Mouse (Mus musculus) hindbrain, embryonic 16.5 days (tissue): Measurements from ENCODE around the gene Scgb1a1. TPM values are rescaled to one million over a fixed set of nuclear protein-coding genes. Genes with fewer than 3 reads are reported as not detected.

ENCODE experiments used
- polyA plus RNA-seq: library from polyadenylated mRNA; unstranded; fragments of >200 nt; fragmentation: Nextera tagmentation; extraction: Ambion mirVana; gene quantifications from 2 replicates; pipeline ENCODE4 v1.2.1, GENCODE M21; 2015

Gene Scgb1a1
- polyA plus RNA-seq, 1 experiment from 2014 or later, result not detected

Other genes starting within 250 kb of the Scgb1a1 start
- gene Gng3, start 248.8 kb downstream of the Scgb1a1 start, polyA plus RNA-seq, result 477 and 526 TPM in 2 replicates
- 0.94 and 1.2 TPM in 2 replicates for gene Lrrn4cl, start 237.2 kb downstream of the Scgb1a1 start, polyA plus RNA-seq
- 147 and 151 TPM in 2 replicates for gene Ubxn1, start 216.5 kb downstream of the Scgb1a1 start, polyA plus RNA-seq
- gene Uqcc3, start 207.0 kb downstream of the Scgb1a1 start, polyA plus RNA-seq, result 58.5 and 61.5 TPM in 2 replicates
- 27.5 and 35.0 TPM in 2 replicates for gene Lbhd1, start 204.2 kb downstream of the Scgb1a1 start, polyA plus RNA-seq
- gene Gm49403, start 204.0 kb downstream of the Scgb1a1 start, polyA plus RNA-seq, result not detected in 2 replicates
- gene 1810009A15Rik, start 199.1 kb downstream of the Scgb1a1 start, polyA plus RNA-seq, result 44.3 and 46.5 TPM in 2 replicates
- not detected in 2 replicates for gene Gm49416, start 199.0 kb downstream of the Scgb1a1 start, polyA plus RNA-seq
- gene Ints5, start 195.0 kb downstream of the Scgb1a1 start, polyA plus RNA-seq, result 31.1 and 35.2 TPM in 2 replicates
- gene Ganab, start 189.9 kb downstream of the Scgb1a1 start, polyA plus RNA-seq, result 72.1 and 84.5 TPM in 2 replicates
- gene B3gat3, start 167.6 kb downstream of the Scgb1a1 start, polyA plus RNA-seq, result 98.3 and 99.5 TPM in 2 replicates
- 2.9 and 3.0 TPM in 2 replicates for gene Rom1, start 158.6 kb downstream of the Scgb1a1 start, polyA plus RNA-seq
- gene Eml3, start 158.4 kb downstream of the Scgb1a1 start, polyA plus RNA-seq, result 10.3 and 11.3 TPM in 2 replicates
- gene Mta2, start 146.1 kb downstream of the Scgb1a1 start, polyA plus RNA-seq, result 91.3 and 103 TPM in 2 replicates
- 23.9 and 26.3 TPM in 2 replicates for gene Tut1, start 134.1 kb downstream of the Scgb1a1 start, polyA plus RNA-seq
- 284 and 301 TPM in 2 replicates for gene Eef1g, start 120.9 kb downstream of the Scgb1a1 start, polyA plus RNA-seq
- gene Ahnak, start 98.7 kb downstream of the Scgb1a1 start, polyA plus RNA-seq, result 3.5 and 4.8 TPM in 2 replicates
- gene Asrgl1, start 47.7 kb upstream of the Scgb1a1 start, polyA plus RNA-seq, result 34.1 and 44.9 TPM in 2 replicates